Mouse (Mus musculus): ENCODE data around the gene Naa60.

DNA sequence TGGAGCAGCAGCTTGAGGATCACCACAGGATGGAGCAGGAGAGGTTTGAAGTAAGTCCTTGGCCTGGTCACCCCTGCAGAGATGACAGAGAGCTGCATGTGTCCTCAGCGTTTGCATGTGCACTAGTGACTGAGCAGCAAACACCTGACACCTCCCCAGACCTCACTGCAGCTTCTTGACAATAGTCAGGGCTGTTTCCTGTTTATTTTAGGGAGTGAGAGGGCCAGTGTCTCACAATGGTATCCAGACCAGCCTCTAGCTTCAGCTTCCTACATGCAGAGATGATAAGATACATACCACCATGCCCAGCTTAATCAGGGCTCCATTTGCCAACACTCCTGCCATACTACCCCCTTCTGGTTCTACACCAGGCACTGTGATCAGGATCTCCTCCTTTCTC is 56.4 kb downstream of the Naa60 start:
- TF ChIP-seq CTCF (IDR thresholded peaks at IDR 0.05; ENCODE audit: borderline replicate concordance, insufficient read depth, low read length) (no peak), POLR2A (IDR thresholded peaks at IDR 0.05; ENCODE audit: low read depth, low read length) (no peak)
